ENCODE assay signal across 8 mouse cellular contexts in genomic region chr2:28068537-28068878, GRCm38 (mm10). TPM values are rescaled to one million over a fixed set of nuclear protein-coding genes. Genes with fewer than 3 reads are reported as not detected.
A peak's percentile ranks its signal among the peaks of the same experiment; 100 is the strongest.
DNase-seq lines count a peak whose midpoint lies in the region; TF ChIP-seq lines count a peak whose summit lies in the region.

No protein-coding gene starts in this region.

- H3K27ac ChIP-seq in MEL (ENCODE audit: control insufficient read depth, low read depth, low read length): peak overlapping the region; percentile 100

- no peaks in the 10 kb centered on the region for H3K9me3 ChIP-seq in MEL (replicated peaks; ENCODE audit: insufficient read depth, low read length)

- intact Hi-C loops in left cerebral cortex, postnatal 25 days (cut with DNase I): loop anchor here (1.0 to 10.0 kb wide), 6 partner anchors 32 to 345 kb away; no protein-coding TSS in a partner anchor
- intact Hi-C loops in gastrocnemius, postnatal 14 days (cut with DNase I; ENCODE audit: low total_unique reads): no loop called here

- no peak for TF ChIP-seq RAD21 in MEL (IDR thresholded peaks at IDR 0.05; ENCODE audit: low read depth, low read length)

- peaks cover 0 to 50% of the 10 kb centered on the region in 2 experiments; a peak in 2 of 4 replicates for H3K36me3 ChIP-seq in MEL (ENCODE audit: control insufficient read depth in 1 of 2, insufficient read depth in 2 of 2, low read length in 2 of 2)

- no peak overlapping the region for H3K4me3 ChIP-seq in MEL (ENCODE audit: control insufficient read depth in 1 of 2, insufficient read depth in 1 of 2, low read depth in 2 of 2, low read length in 2 of 2)

- TF ChIP-seq CTCF in MEL (IDR thresholded peaks at IDR 0.05 in 2 of 3, conservative IDR thresholded peaks at IDR 0.05 in 1 of 3; ENCODE audit: control insufficient read depth in 1 of 3, insufficient read depth in 1 of 3, low read depth in 2 of 3, low read length in 3 of 3, poor library complexity in 1 of 3, severe bottlenecking in 1 of 3): no peak

- H3K27me3 ChIP-seq in MEL (ENCODE audit: control insufficient read depth in 1 of 2, insufficient read depth in 2 of 2, low read length in 2 of 2): no peaks in the 10 kb centered on the region

- peak overlapping the region; percentile 53 for H3K9ac ChIP-seq in MEL (ENCODE audit: control insufficient read depth, low read depth, low read length, poor library complexity, severe bottlenecking)

- H3K79me2 ChIP-seq in MEL (ENCODE audit: control insufficient read depth, insufficient read depth, low read length, poor library complexity): peaks cover 3% of the 10 kb centered on the region; the same call in 1 of the 2 replicates

- peaks cover 37 to 55% of the 10 kb centered on the region in 2 experiments for H3K4me1 ChIP-seq in MEL (ENCODE audit: control insufficient read depth in 1 of 2, insufficient read depth in 2 of 2, low read length in 2 of 2)

- peak in 1 of 2 experiments; percentile 47; a peak in 2 of 4 replicates for TF ChIP-seq POLR2A in MEL (IDR thresholded peaks at IDR 0.05; ENCODE audit: control insufficient read depth in 1 of 2, insufficient read depth in 1 of 2, low read depth in 1 of 2, low read length in 2 of 2, poor library complexity in 1 of 2)

- TF ChIP-seq EP300 in MEL (IDR thresholded peaks at IDR 0.05; ENCODE audit: low read depth in 1 of 2, low read length in 2 of 2): no peak

- peak; percentile 92 for DNase-seq in MEL (ENCODE audit: low read depth, low spot score)
- peak; percentile 96 for DNase-seq in brain, adult 2 months (ENCODE audit: low read depth, low spot score)
- peak; percentile 92 to 97 for DNase-seq in frontal cortex, postnatal 36 days (ENCODE audit: low spot score in 2 of 2)
- peak; percentile 89 to 99 for DNase-seq in left cerebral cortex, postnatal 25 days (ENCODE audit: low spot score in 2 of 2)
- peak; percentile 90 to 96 for DNase-seq in right cerebral cortex, postnatal 10 days (ENCODE audit: low spot score in 2 of 2)
- no peak for DNase-seq in thymus, postnatal 14 days
- no peak for DNase-seq in gastrocnemius, postnatal 14 days
- no peak for DNase-seq in kidney, adult 11 months

TF ChIP-seq in MEL, 35 proteins besides CTCF, POLR2A, EP300 and RAD21:
- TF ChIP-seq MYB (IDR thresholded peaks at IDR 0.05; ENCODE audit: low read depth, low read length) (no peak), TBP (IDR thresholded peaks at IDR 0.05; ENCODE audit: low read depth, low read length) (peak; percentile 75), MXI1 (IDR thresholded peaks at IDR 0.05; ENCODE audit: low read depth, low read length) (peak; percentile 54; the same call in 1 of the 2 replicates), NRF1 (IDR thresholded peaks at IDR 0.05; ENCODE audit: insufficient read depth, low read depth, low read length, poor library complexity, severe bottlenecking) (no peak; the same call in 1 of the 2 replicates), ETS1 (IDR thresholded peaks at IDR 0.05; ENCODE audit: low read depth, low read length) (peak; percentile 73), TCF12 (IDR thresholded peaks at IDR 0.05; ENCODE audit: low read depth, low read length) (no peak), ZMIZ1 (IDR thresholded peaks at IDR 0.05; ENCODE audit: low read depth, low read length) (peak; percentile 19; the same call in 1 of the 2 replicates), SIN3A (IDR thresholded peaks at IDR 0.05; ENCODE audit: low read length) (peak; percentile 37; the same call in 1 of the 2 replicates)

RNA-seq across cellular contexts. Expression of gene Fcnb, which starts 16.2 kb away (rescaled TPM):
- not detected in 2 replicates for total RNA-seq in MEL (2012; rRNA removed)
- not detected for polyA plus RNA-seq in MEL (2012; ENCODE audit: insufficient read depth in 1 of 2, insufficient read length in 2 of 2, low read depth in 1 of 2, low replicate concordance in 2 of 2, missing spikeins in 1 of 2)
- total RNA-seq in left cerebral cortex, postnatal 25 days (2021): not detected
- not detected for total RNA-seq in gastrocnemius, postnatal 14 days (2021)

Comparison
In these comparisons a context has a peak if more than half of its experiments do, and no peak if none do; other contexts are left out.
1. DNase-seq: peak in MEL (single experiment), brain, adult 2 months (single experiment), frontal cortex, postnatal 36 days (2 of 2), left cerebral cortex, postnatal 25 days (2 of 2) and right cerebral cortex, postnatal 10 days (2 of 2); none in thymus, postnatal 14 days (single experiment), gastrocnemius, postnatal 14 days (single experiment) and kidney, adult 11 months (single experiment).